Mouse (Mus musculus) ES-E14 (cell line): ENCODE results near the gene Gm30191.

ENCODE experiments used
- CHD2 ChIP-seq: IDR thresholded peaks from 2 replicates; pipeline ENCODE4 v1.6.1; 2014; ENCODE audit warnings: mild to moderate bottlenecking, low read depth, low read length, inconsistent platforms
- HCFC1 ChIP-seq: IDR thresholded peaks from 2 replicates; pipeline ENCODE4 v1.6.1; 2012; ENCODE audit warnings: low read length, inconsistent platforms, borderline replicate concordance; ENCODE audit not compliant: insufficient read depth
- MAFK ChIP-seq: IDR thresholded peaks from 2 replicates; pipeline ENCODE4 v1.6.1; 2014; ENCODE audit warnings: mild to moderate bottlenecking, low read depth, low read length, inconsistent platforms; ENCODE audit not compliant: insufficient read depth

DNA sequence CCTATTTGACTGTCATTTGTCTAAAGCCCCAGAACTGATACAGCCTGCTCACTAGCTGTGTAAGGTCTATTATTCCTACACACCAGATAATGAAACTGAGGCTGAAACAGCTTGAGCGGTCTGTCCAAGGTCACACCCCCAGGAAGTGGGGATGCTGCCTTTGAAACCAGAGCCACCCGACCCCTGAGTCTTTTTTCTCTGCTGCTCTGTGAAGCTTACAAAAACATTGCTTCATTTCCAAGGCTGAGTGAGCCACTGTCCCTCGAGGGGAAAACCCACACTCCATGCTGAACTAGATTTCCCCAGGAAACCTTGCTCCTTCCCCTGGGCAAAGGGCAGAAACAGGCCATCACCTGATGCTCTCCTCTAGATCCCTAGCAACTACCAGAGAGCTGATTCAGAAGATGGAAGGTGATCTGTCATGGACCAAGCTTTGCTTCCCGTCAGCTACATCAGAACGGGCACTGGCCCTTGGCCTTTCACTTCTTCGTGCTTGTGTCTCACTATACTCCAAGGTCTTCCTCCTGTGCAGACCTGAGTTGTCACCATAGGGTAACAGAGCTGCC is 40.2 kb upstream of the Gm30191 start:
- no peak for TF ChIP-seq CHD2
- no peak for TF ChIP-seq MAFK
- no peak for TF ChIP-seq HCFC1
